Mouse (Mus musculus) E14TG2a.4 (cell line): ENCODE results near the gene Ifna5.

Experiments used
- CTCF ChIP-seq: conservative IDR thresholded peaks from 2 replicates; pipeline ENCODE4 v1.5.1; 2014; ENCODE audit warnings: low read length
- POU5F1 ChIP-seq: IDR thresholded peaks from 2 replicates; pipeline ENCODE4 v1.6.1; 2014; ENCODE audit warnings: low read length, borderline replicate concordance

DNA sequence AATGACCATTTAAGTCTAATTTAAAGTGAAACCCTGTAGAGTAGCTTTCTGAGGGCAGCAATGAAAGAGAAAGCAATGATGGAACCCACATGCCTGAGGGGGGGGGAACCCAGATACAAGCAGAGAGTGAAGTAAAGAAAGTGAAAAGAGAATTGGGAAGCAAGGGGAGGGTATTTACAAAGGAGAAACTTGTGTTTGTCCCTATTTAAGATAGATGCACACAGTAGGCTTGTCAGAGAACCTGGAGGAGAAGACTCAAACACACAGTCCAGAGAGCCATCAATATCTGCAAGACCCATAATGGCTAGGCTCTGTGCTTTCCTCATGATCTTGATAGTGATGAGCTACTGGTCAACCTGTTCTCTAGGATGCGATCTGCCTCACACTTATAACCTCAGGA is 15.7 kb upstream of the Ifna5 start, which contains the start of gene Ifna11:
- no peak for TF ChIP-seq CTCF
- TF ChIP-seq POU5F1 = no peak
